Mouse (Mus musculus) cortical plate, adult 2 months (tissue): ENCODE data around the gene Acss1.

Experiments used
- CTCF ChIP-seq: fragments of 200-500 bp; IDR thresholded peaks from 2 replicates; pipeline ENCODE4 v1.5.1; 2011; ENCODE audit warnings: mild to moderate bottlenecking, control low read depth, low read length; ENCODE audit not compliant: insufficient read depth; ENCODE audit errors: extremely low read depth
- POLR2A ChIP-seq: fragments of 200-500 bp; IDR thresholded peaks from 2 replicates; pipeline ENCODE4 v1.6.1; 2011; ENCODE audit warnings: mild to moderate bottlenecking, low read length, control low read depth; ENCODE audit not compliant: insufficient read depth; ENCODE audit errors: extremely low read depth

DNA sequence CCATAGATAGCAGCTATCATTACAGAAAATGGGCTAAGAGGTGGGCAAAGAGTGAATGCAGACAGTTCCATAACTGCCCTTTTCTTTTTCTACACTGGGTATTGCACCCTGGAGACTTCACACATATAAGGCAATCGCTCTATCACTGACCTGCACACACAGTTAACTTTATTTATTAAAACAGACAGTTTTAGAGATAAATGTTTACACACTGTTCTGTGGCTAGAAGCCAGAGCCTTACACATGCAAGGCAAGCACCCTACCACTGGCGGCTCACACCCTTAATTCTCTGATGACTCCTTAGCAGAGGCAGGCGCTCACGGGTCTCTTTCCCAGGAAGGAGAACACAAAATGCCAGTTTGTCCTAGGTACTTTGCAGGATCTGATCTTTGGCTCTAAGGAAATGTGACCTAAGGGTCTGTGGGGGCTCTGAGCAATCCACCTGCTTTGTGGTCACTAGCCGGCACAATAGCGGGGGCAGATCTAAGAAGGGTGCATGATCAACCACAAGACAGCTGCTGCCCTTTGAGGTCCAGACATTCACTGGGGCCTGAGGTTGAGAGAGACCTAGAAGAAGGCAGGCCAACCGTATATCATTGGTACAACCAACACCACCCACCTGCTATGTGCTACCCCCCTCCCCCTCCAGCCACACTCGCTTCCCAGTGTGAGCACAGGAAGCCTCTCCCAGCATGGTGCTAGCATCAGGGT is 21.7 kb downstream of the Acss1 start:
- TF ChIP-seq CTCF (no peak), POLR2A (no peak)
